Mouse (Mus musculus) embryonic facial prominence, embryonic 14.5 days (tissue): ENCODE measurements around the gene Hoxd11. TPM values are rescaled to one million over a fixed set of nuclear protein-coding genes. Genes with fewer than 3 reads are reported as not detected.

ENCODE experiments used
- ATAC-seq: fragments of 200-750 bp; cut with Nextera tagmentation; 2 replicates; pipeline ENCODE4 v1.8.0; 2017; ENCODE audit warnings: low read depth, moderate number of reproducible peaks, moderate TSS enrichment
- DNase-seq: peaks from one replicate; pipeline ENCODE4 v3.0.0-alpha.2; 2015; ENCODE audit warnings: low spot score
- H3K27ac ChIP-seq: fragments of 300-500 bp; sonication (generic); replicated peaks from 2 replicates; pipeline ENCODE4 v1.5.1; 2014; ENCODE audit warnings: low read depth, mild to moderate bottlenecking, low read length, moderate library complexity
- H3K27me3 ChIP-seq: fragments of 300-500 bp; sonication (generic); replicated peaks from 2 replicates; pipeline ENCODE4 v1.6.1; 2014; ENCODE audit warnings: low read length; ENCODE audit not compliant: control insufficient read depth, insufficient read depth
- H3K36me3 ChIP-seq: fragments of 300-500 bp; sonication (generic); 2 replicates; pipeline ENCODE4 v1.6.1; 2014; ENCODE audit warnings: low read length, mixed read lengths; ENCODE audit not compliant: control insufficient read depth, insufficient read depth
- H3K4me1 ChIP-seq: fragments of 300-500 bp; sonication (generic); 2 replicates; pipeline ENCODE4 v1.6.1; 2014; ENCODE audit warnings: antibody characterized with exemption, low read length; ENCODE audit not compliant: control insufficient read depth, insufficient read depth
- H3K4me2 ChIP-seq: fragments of 300-500 bp; sonication (generic); 2 replicates; pipeline ENCODE4 v1.6.1; 2014; ENCODE audit warnings: low read depth, mild to moderate bottlenecking, low read length, moderate library complexity, mixed read lengths
- H3K4me3 ChIP-seq: fragments of 300-500 bp; sonication (generic); 2 replicates; pipeline ENCODE4 v1.5.1; 2014; ENCODE audit warnings: low read depth, mild to moderate bottlenecking, low read length
- H3K9ac ChIP-seq: fragments of 300-500 bp; sonication (generic); 2 replicates; pipeline ENCODE4 v1.6.1; 2014; ENCODE audit warnings: low read depth, mild to moderate bottlenecking, low read length, moderate library complexity, mixed read lengths
- H3K9me3 ChIP-seq: fragments of 300-500 bp; sonication (generic); 2 replicates; pipeline ENCODE4 v1.6.1; 2016; ENCODE audit warnings: low read length; ENCODE audit not compliant: control insufficient read depth
- WGBS: fragments of 180-500 bp; shearing (Covaris S2); extraction: QIAGEN DNeasy Blood & Tissue Kit; methylation state at CpG from one replicate; pipeline ENCODE4 v1.1.7; 2014; 5-methylcytosine and 5-hydroxymethylcytosine counted together
- polyA plus RNA-seq: library from polyadenylated mRNA; unstranded; fragments of >200 nt; fragmentation: Nextera tagmentation; extraction: Ambion mirVana; gene quantifications from 2 replicates; pipeline ENCODE4 v1.2.1, GENCODE M21; 2014

Hoxd11 gene
- polyA plus RNA-seq, 1 experiment from 2014 or later, result not detected

DNA sequence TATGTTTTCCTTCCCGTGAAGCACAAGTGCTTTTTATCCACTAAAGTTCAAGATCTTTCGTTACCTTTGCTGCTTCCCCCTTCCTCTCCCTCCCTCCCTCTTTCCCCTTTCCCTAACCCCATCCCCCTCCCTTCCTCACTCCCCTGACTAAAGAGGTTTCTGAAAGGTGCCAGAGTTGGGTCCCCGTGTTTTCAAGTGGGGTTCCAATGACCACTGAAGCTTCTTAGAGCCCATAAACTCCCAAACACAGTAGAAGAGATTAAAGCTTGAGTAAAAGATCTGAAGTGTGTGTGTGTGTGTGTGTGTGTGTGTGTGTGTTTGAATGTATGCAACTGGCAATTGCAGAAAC, 10.2 kb upstream of the Hoxd11 start:
- Histone ChIP-seq H3K27me3 (peaks cover 98% of the 10 kb centered on the region), H3K9ac (no peak overlapping the region), H3K4me1 (peaks cover 4% of the 10 kb centered on the region; the same call in 1 of the 2 replicates), H3K4me3 (no peak overlapping the region), H3K9me3 (no peaks in the 10 kb centered on the region), H3K4me2 (no peak overlapping the region), H3K36me3 (no peaks in the 10 kb centered on the region), H3K27ac (no peak overlapping the region)
- DNase-seq (no peak), ATAC-seq (no peak)
- 2% methylated on average over 3 of the region's 3 CpGs for WGBS

DNA sequence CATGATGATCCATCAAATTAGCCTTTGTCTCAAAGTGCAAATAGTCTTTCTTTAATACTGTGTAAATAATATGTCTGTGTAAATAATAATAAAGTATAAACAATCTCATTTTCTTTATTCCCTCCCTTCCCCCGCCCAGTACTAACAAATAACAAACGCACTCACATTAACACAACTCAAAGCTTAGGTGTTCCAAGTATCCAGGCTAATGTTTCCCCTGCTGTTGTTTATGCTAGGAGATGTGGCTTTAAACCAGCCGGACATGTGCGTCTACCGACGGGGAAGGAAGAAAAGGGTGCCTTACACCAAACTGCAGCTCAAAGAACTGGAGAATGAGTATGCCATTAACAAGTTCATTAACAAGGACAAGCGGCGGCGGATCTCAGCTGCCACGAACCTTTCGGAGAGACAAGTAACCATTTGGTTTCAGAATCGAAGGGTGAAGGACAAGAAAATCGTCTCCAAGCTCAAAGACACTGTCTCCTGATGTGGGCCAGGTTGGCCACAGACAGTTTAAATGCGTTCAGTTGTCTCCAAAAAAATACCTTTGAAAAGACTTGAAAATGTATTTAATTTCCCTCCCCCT, 9.6 kb upstream of the Hoxd11 start:
- DNase-seq (no peak), ATAC-seq (no peak)
- H3K27me3 ChIP-seq, result peaks cover 98% of the 10 kb centered on the region
- H3K4me3 ChIP-seq, result no peak overlapping the region
- WGBS, result under 1% methylated on average over 14 of the region's 14 CpGs
- no peak overlapping the region for H3K27ac ChIP-seq
- no peaks in the 10 kb centered on the region for H3K36me3 ChIP-seq
- no peak overlapping the region for H3K9ac ChIP-seq
- no peak overlapping the region for H3K4me2 ChIP-seq
- H3K9me3 ChIP-seq, result no peaks in the 10 kb centered on the region
- peaks cover 4% of the 10 kb centered on the region; the same call in 1 of the 2 replicates for H3K4me1 ChIP-seq

DNA sequence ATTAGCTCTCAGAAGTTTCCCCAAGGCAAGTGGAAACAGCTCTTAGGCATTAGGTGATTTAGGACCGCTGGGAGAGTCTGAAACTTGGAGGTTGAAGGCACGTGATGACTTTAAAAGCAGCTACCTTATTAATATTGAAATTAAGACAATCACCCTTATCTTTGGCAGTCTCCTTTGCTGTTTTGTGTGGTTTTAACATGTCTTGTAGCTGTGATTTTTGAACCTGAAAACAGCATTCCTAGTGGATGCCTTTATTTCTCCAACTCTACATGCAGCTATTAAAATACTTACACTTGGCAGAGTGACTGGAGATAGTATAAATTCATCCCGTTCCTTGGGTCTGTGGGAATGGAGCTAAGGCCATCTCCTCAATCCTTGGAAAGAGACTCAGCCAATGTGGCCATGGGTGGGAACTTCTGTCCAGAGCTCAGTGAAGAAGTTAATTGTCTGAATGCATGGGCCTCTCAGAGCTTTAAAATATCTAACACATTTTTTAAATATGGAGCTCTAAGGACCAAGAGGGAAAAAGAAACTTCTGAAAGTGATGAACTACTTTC, 8.6 kb upstream of the Hoxd11 start:
- WGBS, result under 1% methylated on average over 3 of the region's 3 CpGs
- Histone ChIP-seq H3K4me2 (no peak overlapping the region), H3K9me3 (no peaks in the 10 kb centered on the region), H3K9ac (no peak overlapping the region), H3K4me1 (peaks cover 4% of the 10 kb centered on the region; the same call in 1 of the 2 replicates), H3K27me3 (peaks cover 98% of the 10 kb centered on the region), H3K4me3 (no peak overlapping the region), H3K27ac (no peak overlapping the region), H3K36me3 (no peaks in the 10 kb centered on the region)
- ATAC-seq (no peak), DNase-seq (no peak)

DNA sequence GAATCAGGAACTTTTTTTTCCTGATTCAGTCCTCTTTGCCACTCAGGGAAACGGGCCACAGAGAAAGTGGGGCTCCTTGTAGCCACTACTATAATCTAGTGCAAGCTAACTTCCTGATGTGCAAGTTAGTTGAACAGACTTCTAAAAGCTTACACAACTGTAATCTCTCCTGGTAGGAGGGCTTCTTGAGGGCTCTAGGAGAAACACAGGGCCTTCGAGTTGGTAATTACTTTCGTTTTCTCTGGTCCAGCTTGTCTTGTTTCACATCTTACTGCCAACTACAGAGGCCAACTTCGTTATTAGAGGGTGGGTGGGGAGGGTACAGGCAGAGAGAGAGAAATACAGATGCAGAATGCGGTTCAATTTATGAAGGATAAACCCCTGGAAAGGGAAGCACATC, 7.5 kb upstream of the Hoxd11 start:
- ATAC-seq, result no peak
- no peak overlapping the region for H3K27ac ChIP-seq

GRCm38 (mm10) chr2:74672481-74673362, 6.6 kb upstream of the Hoxd11 start:
- ATAC-seq (peak; percentile 71), DNase-seq (peak; percentile 61)
- peak overlapping the region; percentile 31 for H3K4me3 ChIP-seq
- WGBS, result 2% methylated on average over 40 of the region's 40 CpGs
- H3K4me1 ChIP-seq, result peaks cover 4% of the 10 kb centered on the region; the same call in 1 of the 2 replicates
- H3K27ac ChIP-seq, result no peak overlapping the region
- H3K9ac ChIP-seq, result no peak overlapping the region
- no peaks in the 10 kb centered on the region for H3K9me3 ChIP-seq
- peak overlapping the region; percentile 56 for H3K4me2 ChIP-seq
- H3K36me3 ChIP-seq, result no peaks in the 10 kb centered on the region
- H3K27me3 ChIP-seq, result peaks cover 100% of the 10 kb centered on the region

More for the DNA sequence above, 7.5 kb upstream of the Hoxd11 start:
- Histone ChIP-seq H3K4me3 (no peak overlapping the region), H3K4me2 (no peak overlapping the region), H3K9ac (no peak overlapping the region), H3K27me3 (peaks cover 100% of the 10 kb centered on the region), H3K4me1 (peaks cover 4% of the 10 kb centered on the region; the same call in 1 of the 2 replicates), H3K36me3 (no peaks in the 10 kb centered on the region), H3K9me3 (no peaks in the 10 kb centered on the region)
- no peak for DNase-seq
- WGBS, result 15% methylated on average over 5 of the region's 5 CpGs

GRCm38 (mm10) chr2:74673835-74674425, 5.4 kb upstream of the Hoxd11 start:
- Histone ChIP-seq H3K4me1 (peaks cover 4% of the 10 kb centered on the region; the same call in 1 of the 2 replicates), H3K4me2 (no peak overlapping the region), H3K27ac (no peak overlapping the region), H3K9me3 (no peaks in the 10 kb centered on the region), H3K36me3 (no peaks in the 10 kb centered on the region), H3K9ac (no peak overlapping the region), H3K27me3 (peaks cover 100% of the 10 kb centered on the region), H3K4me3 (no peak overlapping the region)
- ATAC-seq (no peak), DNase-seq (no peak)
- 1% methylated on average over 24 of the region's 24 CpGs for WGBS

DNA sequence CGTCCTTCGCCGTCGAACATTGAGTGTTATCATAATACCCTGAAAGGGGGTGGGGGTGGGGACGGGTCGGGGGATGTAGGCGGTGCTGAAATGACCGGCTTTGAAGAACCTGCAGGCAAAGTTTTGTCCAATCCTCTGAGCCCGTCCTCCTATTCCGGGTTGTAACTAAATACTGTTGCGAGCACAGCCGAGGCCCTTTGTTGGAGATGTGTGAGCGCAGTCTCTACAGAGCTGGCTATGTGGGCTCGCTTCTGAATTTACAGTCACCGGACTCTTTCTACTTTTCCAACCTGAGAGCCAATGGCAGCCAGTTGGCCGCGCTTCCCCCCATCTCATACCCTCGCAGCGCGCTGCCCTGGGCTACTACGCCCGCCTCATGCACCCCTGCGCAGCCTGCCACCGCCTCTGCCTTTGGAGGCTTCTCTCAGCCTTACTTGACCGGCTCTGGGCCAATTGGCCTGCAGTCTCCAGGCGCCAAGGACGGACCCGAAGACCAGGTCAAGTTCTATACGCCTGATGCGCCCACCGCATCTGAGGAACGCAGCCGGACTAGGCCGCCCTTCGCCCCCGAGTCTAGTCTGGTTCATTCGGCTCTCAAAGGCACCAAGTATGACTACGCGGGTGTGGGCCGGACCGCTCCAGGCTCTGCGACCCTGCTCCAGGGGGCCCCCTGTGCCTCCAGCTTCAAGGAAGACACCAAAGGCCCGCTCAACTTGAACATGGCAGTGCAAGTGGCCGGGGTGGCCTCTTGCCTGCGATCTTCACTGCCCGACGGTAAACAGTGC, 4.3 kb upstream of the Hoxd11 start, which contains the start of gene Hoxd12:
Hoxd12 (plus strand) TSS at position 133 of the 785 bp plus-strand sequence.
- Histone ChIP-seq H3K9me3 (no peaks in the 10 kb centered on the region), H3K27ac (no peak within 1 kb of the TSS), H3K4me3 (no peak within 1 kb of the TSS), H3K36me3 (no peaks in the 10 kb centered on the region), H3K4me2 (no peak within 1 kb of the TSS), H3K9ac (no peak within 1 kb of the TSS), H3K4me1 (peaks cover 4% of the 10 kb centered on the region; the same call in 1 of the 2 replicates), H3K27me3 (peaks cover 100% of the 10 kb centered on the region)
- ATAC-seq (no peak), DNase-seq (no peak)
- 1% methylated on average over 46 of the region's 47 CpGs for WGBS
